Mouse (Mus musculus): Measurements from ENCODE around the gene Ugt1a10.
"Not testable (repeated sequence)": the region's sequence is repeated elsewhere in the genome, so short reads cannot be mapped to it uniquely, and the experiment has no call there.

Gene Ugt1a10

DNA sequence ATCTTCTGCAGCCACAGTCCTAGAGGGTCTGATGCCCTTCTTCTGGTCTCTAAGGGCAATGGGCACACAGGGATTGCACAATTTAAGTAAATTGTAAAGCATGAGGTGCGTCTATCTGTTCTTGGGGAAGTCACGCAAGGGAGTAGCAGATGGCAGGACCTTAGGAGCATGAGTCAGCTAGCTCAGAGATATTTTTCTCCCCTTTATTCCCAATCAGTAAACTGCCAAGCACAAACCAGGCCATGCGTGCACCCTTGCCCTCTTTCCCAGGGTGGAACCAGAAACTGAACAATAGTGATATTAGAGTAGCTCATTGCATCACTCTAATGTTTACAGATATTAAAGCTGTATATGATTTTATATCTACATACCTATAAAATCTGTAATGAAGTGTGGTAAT lies 43.4 kb downstream of the Ugt1a10 start:
- not testable (repeated sequence) for DNase-seq

DNA sequence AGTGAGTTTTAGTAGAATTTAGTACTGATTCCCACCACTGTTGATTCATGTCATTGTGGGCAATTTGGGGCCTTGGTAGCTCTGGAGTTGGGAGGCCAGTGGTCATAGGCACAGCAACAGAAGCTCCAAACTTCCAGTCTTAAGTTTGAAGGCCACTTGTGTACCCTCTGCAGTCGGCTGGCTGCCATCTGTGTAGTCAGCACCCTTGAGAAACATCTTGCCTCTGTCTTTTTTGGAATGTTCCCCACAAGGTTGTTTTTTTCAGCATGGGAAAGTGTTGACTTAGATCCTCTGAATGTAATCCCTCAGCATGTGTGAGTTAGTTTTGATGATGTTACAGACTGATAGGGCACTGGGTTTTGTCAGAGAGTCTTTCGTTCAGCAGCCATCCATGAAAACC lies 44.5 kb downstream of the Ugt1a10 start:
- DNase-seq: not testable (repeated sequence)

- DNase-seq: not testable (repeated sequence)
Measured at GRCm38 (mm10) chr1:88103019-88103418, 47.8 kb downstream of the Ugt1a10 start, which contains the start of gene Ugt1a6b. Ugt1a6b (plus strand) TSS chr1:88103252.

GRCm38 (mm10) chr1:88103697-88104468 lies 48.7 kb downstream of the Ugt1a10 start:
- DNase-seq: not testable (repeated sequence)

- no peak for DNase-seq
Measured at GRCm38 (mm10) chr1:88104667-88105430, 49.7 kb downstream of the Ugt1a10 start.

DNA sequence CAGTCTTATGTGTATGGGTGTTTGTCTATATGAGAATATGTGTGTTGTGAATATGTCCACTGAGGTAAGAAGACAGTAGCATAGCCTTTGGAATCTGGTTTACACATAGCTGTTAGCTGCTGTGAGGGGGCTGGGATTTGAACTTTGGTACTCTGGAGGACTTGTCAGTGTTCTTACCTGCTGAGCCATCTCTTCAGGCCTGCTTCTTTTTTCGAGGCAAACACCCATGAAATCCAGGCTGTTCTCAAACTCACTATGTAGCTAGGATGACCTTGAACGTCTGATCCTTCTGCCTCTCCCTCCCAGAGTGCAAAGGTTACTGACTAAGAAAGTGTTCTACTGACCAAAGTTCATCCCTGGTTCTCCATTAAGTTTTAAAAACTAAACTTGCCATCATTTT lies 50.5 kb downstream of the Ugt1a10 start:
- DNase-seq: no peak

DNA sequence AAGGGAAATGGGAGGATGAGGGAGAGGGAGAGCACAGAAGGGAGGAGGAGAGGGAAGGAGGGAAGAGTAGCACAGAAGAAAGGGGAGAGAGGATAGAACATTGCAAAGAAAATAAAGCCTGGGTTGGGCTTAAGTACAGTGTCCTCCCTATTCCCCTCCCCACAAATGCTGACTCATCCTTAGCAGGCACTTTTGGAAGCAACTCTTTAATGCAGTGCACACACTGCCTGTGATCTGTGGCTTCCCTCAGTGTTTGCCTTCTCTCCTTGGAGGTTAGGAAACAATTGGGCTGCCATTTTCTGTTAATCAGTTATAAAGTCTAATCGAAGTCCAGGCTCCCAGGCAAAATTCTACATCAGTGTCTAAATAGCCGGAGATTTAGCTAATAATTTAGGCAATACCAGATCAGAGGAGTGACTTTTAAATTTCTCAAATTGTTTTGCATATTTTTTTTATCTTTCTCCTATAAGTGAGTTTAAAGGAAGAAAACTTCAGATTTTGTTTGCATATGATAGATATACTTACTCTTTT lies 53.9 kb downstream of the Ugt1a10 start:
- not testable (repeated sequence) for DNase-seq

DNA sequence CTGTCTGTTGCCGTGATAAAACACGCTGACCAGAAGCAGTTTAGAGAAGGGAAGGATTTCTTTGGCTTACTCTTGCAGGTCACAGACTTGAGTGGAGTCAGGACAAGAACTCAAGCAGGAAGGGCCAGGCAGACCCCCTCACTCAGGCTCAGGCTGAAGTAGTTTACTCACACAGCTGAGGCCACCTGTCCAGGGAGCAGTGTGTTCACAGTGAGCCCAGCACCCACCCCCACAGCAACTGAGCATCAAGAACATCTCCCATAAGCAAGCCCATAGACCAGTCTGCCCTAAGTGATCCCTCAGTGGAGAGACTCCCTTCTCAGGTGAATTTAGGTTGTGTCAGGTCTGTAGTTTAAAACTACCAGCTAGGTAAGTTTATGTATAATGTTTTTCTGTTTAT lies 54.4 kb downstream of the Ugt1a10 start:
- DNase-seq: not testable (repeated sequence)

DNA sequence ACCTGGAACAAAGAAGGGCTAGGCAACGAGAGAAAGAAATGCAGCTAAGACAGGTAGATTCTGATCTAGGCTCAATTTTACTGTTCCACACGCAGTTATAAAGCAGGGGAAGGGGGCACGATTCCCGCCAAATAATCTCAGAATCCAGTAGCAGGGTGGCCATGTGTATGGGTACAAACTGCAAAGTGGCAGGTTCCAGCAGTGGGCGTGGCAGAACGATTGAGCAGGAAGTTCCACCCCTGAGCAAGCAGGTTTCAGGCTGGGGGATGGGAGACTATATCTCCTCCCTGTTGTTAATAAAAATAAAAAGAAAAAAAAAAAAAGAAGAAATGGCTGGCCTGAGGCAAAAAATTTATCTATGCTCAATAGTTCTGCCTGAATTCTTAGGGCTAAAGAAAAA lies 57.6 kb downstream of the Ugt1a10 start:
- not testable (repeated sequence) for DNase-seq

DNA sequence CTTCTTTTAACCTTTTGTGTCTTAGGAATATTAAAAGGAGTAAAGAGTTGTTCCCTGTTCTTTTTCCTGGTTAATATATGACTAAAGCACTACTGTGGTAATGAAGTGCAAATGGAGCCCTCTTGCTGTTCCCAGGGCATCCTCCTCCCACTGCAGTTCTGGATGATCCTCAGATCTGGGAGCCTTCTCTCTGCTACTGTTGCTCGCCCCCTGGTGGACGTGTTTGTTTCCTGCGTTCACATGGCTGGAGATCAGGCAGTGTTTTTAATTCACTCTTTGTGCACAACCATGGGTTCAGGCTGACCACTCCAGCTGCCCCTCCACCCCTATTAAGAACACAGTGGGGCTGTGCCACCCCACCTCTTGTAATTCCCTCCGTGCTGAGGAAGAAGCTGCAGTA lies 65.4 kb downstream of the Ugt1a10 start:
- DNase-seq: not testable (repeated sequence)

GRCm38 (mm10) chr1:88121521-88121920 lies 66.3 kb downstream of the Ugt1a10 start:
- DNase-seq: peak; percentile 61

DNA sequence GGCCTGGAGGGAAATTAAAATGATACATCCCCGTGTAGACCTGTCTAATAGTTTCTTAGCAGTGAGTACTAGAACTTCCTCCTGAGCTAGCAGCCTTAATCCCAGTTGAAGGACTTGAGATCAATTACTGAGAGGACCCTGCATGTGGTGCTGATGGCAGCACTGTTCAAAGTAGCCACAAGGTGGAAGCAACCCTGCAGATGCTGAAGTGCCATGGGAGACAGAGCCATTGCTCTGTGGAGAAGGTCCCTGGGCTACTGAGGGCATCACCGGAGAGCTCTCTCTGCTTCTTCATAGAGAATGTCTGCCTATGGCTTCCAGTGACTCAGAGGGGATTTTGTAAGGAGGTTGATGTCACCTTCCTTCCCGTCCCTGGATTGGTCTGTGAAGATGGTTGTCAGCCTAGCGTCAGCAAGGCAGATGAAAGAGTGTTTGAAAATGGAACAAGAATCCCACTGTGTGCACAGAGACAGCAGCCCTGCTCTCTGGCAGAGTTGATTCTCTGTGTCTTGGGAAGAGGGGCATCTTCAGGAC lies 70.7 kb downstream of the Ugt1a10 start:
- not testable (repeated sequence) for DNase-seq

GRCm38 (mm10) chr1:88129091-88129490 lies 73.9 kb downstream of the Ugt1a10 start:
- not testable (repeated sequence) for DNase-seq

- DNase-seq: not testable (repeated sequence)
Measured at GRCm38 (mm10) chr1:88130223-88130622, 75.0 kb downstream of the Ugt1a10 start.

GRCm38 (mm10) chr1:88133908-88134456 lies 78.8 kb downstream of the Ugt1a10 start:
- DNase-seq: no peak

- DNase-seq: peak; percentile 42
Measured at GRCm38 (mm10) chr1:88134457-88135011, 79.3 kb downstream of the Ugt1a10 start, which contains the start of gene Ugt1a6a. Ugt1a6a (plus strand) TSS chr1:88134809.

GRCm38 (mm10) chr1:88135229-88135904 lies 80.2 kb downstream of the Ugt1a10 start:
- DNase-seq: not testable (repeated sequence)

- DNase-seq: no peak
Measured at GRCm38 (mm10) chr1:88136646-88137045, 81.5 kb downstream of the Ugt1a10 start.

DNA sequence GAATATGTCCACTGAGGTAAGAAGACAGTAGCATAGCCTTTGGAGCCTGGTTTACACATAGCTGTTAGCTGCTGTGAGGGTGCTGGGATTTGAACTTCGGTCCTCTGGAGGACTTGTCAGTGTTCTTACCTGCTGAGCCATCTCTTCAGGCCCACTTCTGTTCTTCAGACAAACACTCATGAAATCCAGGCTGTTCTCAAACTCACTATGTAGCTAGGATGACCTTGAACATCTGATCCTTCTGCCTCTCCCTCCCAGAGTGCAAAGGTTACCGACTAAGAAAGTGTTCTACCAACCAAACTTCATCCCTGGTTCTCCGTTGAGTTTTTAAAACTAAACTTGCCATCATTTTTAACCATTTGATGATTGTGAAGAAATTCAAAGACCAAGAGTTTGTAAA lies 82.1 kb downstream of the Ugt1a10 start:
- no peak for DNase-seq

GRCm38 (mm10) chr1:88138145-88138544 lies 83.0 kb downstream of the Ugt1a10 start:
- no peak for DNase-seq

GRCm38 (mm10) chr1:88140492-88140891 lies 85.3 kb downstream of the Ugt1a10 start:
- DNase-seq: peak; percentile 64

Data from kidney, adult 18-20 months (tissue).